22 mouse cellular contexts compared by ENCODE assay signal in genomic region chr5:129029131-129029723, GRCm38 (mm10). TPM values are rescaled to one million over a fixed set of nuclear protein-coding genes. Genes with fewer than 3 reads are reported as not detected.
DNase-seq lines count a peak whose midpoint lies in the region; ATAC-seq lines count a peak whose summit lies in the region.
"Had no signal": no experiment of that assay in that cellular context is flagged by ENCODE, and none has a peak within 500 bp of the region (broad histone marks: within the 10 kb centered on the region; RNA-seq: fewer than 3 reads in every experiment).

No protein-coding gene starts in this region.

- no peak overlapping the region for H3K4me2 ChIP-seq in forebrain, embryonic 14.5 days (ENCODE audit: low read length)
- H3K4me2 ChIP-seq: embryonic facial prominence, embryonic 13.5 days; embryonic facial prominence, embryonic 15.5 days; forebrain, embryonic 12.5 days; forebrain, embryonic 15.5 days had no signal

- ATAC-seq in forebrain, embryonic 14.5 days = no peak
- ATAC-seq: forebrain, embryonic 15.5 days; forebrain, postnatal 0 days had no signal

- DNase-seq in A20 (ENCODE audit: low read depth, low spot score) = peak; percentile 34
- peak; percentile 45 for DNase-seq in ES-CJ7 (ENCODE audit: low read depth, low spot score)
- DNase-seq in ZHBTc4 (ENCODE audit: low read depth, low spot score) = peak; percentile 63
- no peak for DNase-seq in forebrain, embryonic 14.5 days (ENCODE audit: low spot score)
- no peak for DNase-seq in heart, embryonic 10.5 days (ENCODE audit: low spot score)
- DNase-seq: adrenal gland, adult 2 months; adrenal gland, postnatal 10 days; adrenal gland, postnatal 25 days; cerebellum, adult 11 months; cerebellum, adult 18-20 months; cerebellum, adult 8-10 months; cerebellum, adult 9-11 months; cerebellum, postnatal 14 days; cerebellum, postnatal 36 days; embryo, embryonic 11 days; forebrain, postnatal 0 days had no signal

- H3K9ac ChIP-seq in forebrain, embryonic 14.5 days (ENCODE audit: low read length) = no peak overlapping the region
- H3K9ac ChIP-seq: embryonic facial prominence, embryonic 13.5 days; embryonic facial prominence, embryonic 15.5 days; forebrain, embryonic 12.5 days; forebrain, embryonic 15.5 days; forebrain, postnatal 0 days had no signal

- H3K27me3 ChIP-seq in forebrain, embryonic 14.5 days (replicated peaks; ENCODE audit: control insufficient read depth, insufficient read depth, low read length) = no peaks in the 10 kb centered on the region
- H3K27me3 ChIP-seq in heart, embryonic 10.5 days (ENCODE audit: insufficient read depth, poor library complexity, severe bottlenecking) = no peaks in the 10 kb centered on the region
- H3K27me3 ChIP-seq: embryonic facial prominence, embryonic 13.5 days; embryonic facial prominence, embryonic 15.5 days; forebrain, embryonic 12.5 days; forebrain, embryonic 15.5 days had no signal

- H3K9me3 ChIP-seq in forebrain, embryonic 14.5 days (replicated peaks; ENCODE audit: control insufficient read depth, low read length) = no peaks in the 10 kb centered on the region
- no peaks in the 10 kb centered on the region for H3K9me3 ChIP-seq in heart, embryonic 10.5 days
- H3K9me3 ChIP-seq: embryonic facial prominence, embryonic 13.5 days; embryonic facial prominence, embryonic 15.5 days; forebrain, embryonic 15.5 days had no signal

- 56% methylated on average over 5 of the region's 5 CpGs for WGBS in forebrain, embryonic 14.5 days
- WGBS in heart, embryonic 10.5 days = 75% methylated on average over 5 of the region's 5 CpGs

- no peaks in the 10 kb centered on the region for H3K4me1 ChIP-seq in forebrain, embryonic 14.5 days (ENCODE audit: control insufficient read depth, insufficient read depth, low read length)
- no peaks in the 10 kb centered on the region for H3K4me1 ChIP-seq in heart, embryonic 10.5 days
- H3K4me1 ChIP-seq: embryonic facial prominence, embryonic 13.5 days; embryonic facial prominence, embryonic 15.5 days; forebrain, embryonic 10.5 days; forebrain, embryonic 12.5 days; forebrain, embryonic 15.5 days had no signal

- H3K36me3 ChIP-seq in forebrain, embryonic 14.5 days (ENCODE audit: control insufficient read depth, insufficient read depth, low read length) = peaks cover 17% of the 10 kb centered on the region; the same call in 1 of the 2 replicates
- H3K36me3 ChIP-seq in heart, embryonic 10.5 days = peaks cover 21% of the 10 kb centered on the region

- no peak overlapping the region for H3K4me3 ChIP-seq in forebrain, embryonic 14.5 days (ENCODE audit: low read depth, low read length)
- H3K4me3 ChIP-seq in heart, embryonic 10.5 days = no peak overlapping the region
- H3K4me3 ChIP-seq: embryonic facial prominence, embryonic 13.5 days; embryonic facial prominence, embryonic 15.5 days; erythroblast, embryonic 14.5 days; forebrain, embryonic 10.5 days; forebrain, embryonic 12.5 days; forebrain, embryonic 15.5 days had no signal

- no peak overlapping the region for H3K27ac ChIP-seq in forebrain, embryonic 14.5 days (ENCODE audit: low read depth, low read length)
- no peak overlapping the region for H3K27ac ChIP-seq in heart, embryonic 10.5 days
- H3K27ac ChIP-seq: embryonic facial prominence, embryonic 13.5 days; embryonic facial prominence, embryonic 15.5 days; forebrain, embryonic 10.5 days; forebrain, embryonic 12.5 days; forebrain, embryonic 15.5 days had no signal

RNA-seq across cellular contexts. Expression of gene Ran, which starts 9.4 kb away (rescaled TPM):
- polyA plus RNA-seq in forebrain, embryonic 14.5 days (2014; fragmentation: Nextera tagmentation; extraction: Ambion mirVana) = 595 and 632 TPM in 2 replicates
- polyA plus RNA-seq in heart, embryonic 10.5 days (2016; fragmentation: Nextera tagmentation; extraction: Ambion mirVana) = 581 and 755 TPM in 2 replicates

RNA-seq across cellular contexts. Expression of gene Stx2, which starts 20.9 kb away (rescaled TPM):
- 13.9 and 16.9 TPM in 2 replicates for polyA plus RNA-seq in forebrain, embryonic 14.5 days (2014; fragmentation: Nextera tagmentation; extraction: Ambion mirVana)
- polyA plus RNA-seq in heart, embryonic 10.5 days (2016; fragmentation: Nextera tagmentation; extraction: Ambion mirVana) = 19.8 and 23.9 TPM in 2 replicates

Comparison
In these comparisons a context has a peak if more than half of its experiments do, and no peak if none do; other contexts are left out.
1. DNase-seq: peak in A20 (single experiment), ES-CJ7 (single experiment) and ZHBTc4 (single experiment); none in forebrain, embryonic 14.5 days (single experiment) and heart, embryonic 10.5 days (single experiment).